Mouse (Mus musculus) gastrocnemius, postnatal 14 days (tissue): ENCODE results near the gene Lasp1. TPM values are rescaled to one million over a fixed set of nuclear protein-coding genes. Genes with fewer than 3 reads are reported as not detected.

ENCODE experiments used
- DNase-seq: peaks from one replicate; pipeline ENCODE4 v3.0.0; 2021; ENCODE audit warnings: mixed read lengths
- intact Hi-C: fragments of 180-260 bp; cut with DNase I; formaldehyde crosslinking; loops from one replicate; pipeline ENCODE4 v1.15.1; 2025; ENCODE audit warnings: low total_unique reads
- total RNA-seq, 2 experiments: library from RNA; stranded (reverse); gene quantifications; 2 replicates each; pipeline ENCODE4 v1.2.3; 2021

The Lasp1 gene
- total RNA-seq, 2 experiments from 2014 or later = 29.9 to 39.5 TPM

DNA sequence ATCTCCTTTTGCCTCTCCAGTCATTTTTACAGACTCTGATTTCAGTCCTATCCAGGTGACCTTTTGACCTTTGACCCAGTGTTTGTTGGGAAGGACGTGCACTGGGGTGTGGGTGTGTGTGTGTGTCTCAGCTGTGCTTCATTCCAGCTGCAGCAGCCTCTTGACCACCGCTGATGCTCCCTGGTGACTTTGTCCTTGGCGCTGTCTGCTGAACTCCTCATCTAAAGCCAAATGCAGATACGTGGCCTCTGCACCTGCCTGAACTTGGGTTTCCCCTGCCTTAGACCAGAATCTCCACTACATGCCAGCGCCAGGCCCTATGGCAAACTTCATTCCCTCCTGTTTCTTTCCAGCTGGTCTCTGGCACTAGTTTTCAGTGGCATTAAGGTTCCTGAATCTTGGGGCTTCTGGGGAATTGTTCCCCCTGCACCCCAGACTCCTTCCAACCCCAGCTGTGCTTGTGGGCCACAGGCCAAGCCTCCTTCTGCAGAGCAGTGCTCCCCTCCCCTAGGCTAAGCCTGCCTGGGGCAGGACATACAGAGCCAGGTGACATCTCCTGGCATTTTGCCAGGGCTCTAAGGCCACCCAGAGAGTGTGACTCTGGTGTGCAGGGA lies 9.9 kb downstream of the Lasp1 start:
- DNase-seq = peak; percentile 61
- intact Hi-C loops = no loop called here

GRCm38 (mm10) chr11:97809235-97810121 lies 10.7 kb downstream of the Lasp1 start:
- intact Hi-C loops = no loop called here
- DNase-seq = no peak

- no peak for DNase-seq
- intact Hi-C loops = no loop called here
These were observed 11.6 kb downstream of the Lasp1 start for GRCm38 (mm10) chr11:97810356-97810755.

DNA sequence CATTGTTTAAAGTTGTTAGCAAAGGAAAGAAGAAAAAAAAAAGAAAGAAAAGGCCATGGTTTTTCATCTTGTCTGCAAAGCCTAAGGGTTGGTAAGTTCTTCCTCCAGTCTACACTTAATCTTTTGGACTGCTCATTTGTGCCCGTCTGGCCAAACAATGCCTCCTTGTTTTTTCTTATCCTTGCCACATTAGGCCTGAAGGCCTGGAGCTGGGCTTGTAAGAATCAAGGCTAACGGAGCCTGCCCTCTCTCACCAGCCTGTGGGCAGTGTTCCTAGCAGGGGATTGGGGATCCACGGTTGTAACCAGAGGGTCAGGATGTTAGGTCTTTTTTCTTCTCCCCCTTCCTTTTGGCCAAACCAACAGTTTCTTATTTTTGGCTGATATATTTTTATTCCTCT lies 12.2 kb downstream of the Lasp1 start:
- intact Hi-C loops = no loop called here
- DNase-seq = no peak

DNA sequence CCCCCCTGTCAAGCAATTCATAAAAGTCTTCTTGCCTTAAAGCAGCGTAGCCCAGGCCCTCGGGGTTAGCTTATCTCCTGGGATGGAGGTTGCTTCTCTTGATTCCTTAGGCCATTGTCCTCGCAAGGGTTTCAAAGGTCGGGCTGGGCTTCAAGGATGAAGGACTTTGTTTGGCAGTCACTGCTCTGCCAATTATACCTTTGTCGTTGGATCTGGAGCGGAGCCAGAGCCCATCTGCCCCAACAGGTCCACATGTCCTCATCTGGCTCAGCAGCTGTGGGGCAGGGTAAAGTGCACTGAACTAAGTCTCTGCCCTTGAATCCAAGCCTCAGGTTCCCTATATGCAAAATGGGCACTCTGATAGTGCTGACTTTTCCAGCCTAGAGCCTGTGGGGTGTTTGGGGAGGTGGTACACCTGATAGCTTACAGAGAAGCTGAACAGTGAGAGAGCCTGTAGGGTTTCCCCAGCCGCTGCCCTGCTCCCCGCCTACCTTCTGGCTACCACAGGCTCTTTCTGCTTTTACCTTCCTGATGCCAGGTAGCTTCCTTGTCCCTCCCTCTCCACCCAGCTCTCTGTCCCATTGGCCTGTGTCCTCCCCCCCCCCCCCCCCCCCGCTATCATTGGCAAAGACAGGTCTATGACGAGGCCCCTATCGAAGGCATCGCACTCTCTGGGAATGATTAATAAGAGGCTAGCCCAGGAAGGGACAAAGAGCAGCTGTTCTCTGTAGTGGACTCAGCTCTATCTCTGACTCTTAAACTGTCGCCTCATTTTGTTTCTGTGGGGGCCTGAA lies 13.0 kb downstream of the Lasp1 start:
- DNase-seq = no peak

GRCm38 (mm10) chr11:97812491-97812921 lies 13.7 kb downstream of the Lasp1 start:
- DNase-seq = no peak
- intact Hi-C loops = no loop called here

More for the DNA sequence above, 13.0 kb downstream of the Lasp1 start:
- intact Hi-C loops = no loop called here

DNA sequence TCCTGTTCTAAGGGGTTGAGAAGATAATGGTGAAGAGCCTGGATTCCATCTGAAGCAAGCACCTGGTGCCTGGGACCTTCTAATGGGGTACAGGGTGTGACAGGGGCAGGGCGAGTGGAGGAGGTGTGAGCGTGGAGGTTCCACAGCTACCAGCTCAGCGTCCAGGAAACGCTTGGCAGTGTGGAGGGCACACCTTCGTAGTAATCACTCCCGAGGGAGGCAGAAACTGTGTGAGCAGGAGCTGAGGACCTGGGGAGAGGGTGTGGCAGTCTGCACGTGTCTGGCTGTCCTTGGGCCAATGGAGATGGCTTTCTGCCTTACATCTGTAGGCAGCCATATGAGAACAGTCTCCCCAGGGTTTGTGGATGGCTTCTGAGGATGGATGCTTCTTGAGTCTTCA lies 14.3 kb downstream of the Lasp1 start:
- no peak for DNase-seq
- intact Hi-C loops = no loop called here

- intact Hi-C loops = no loop called here
- DNase-seq = no peak
These were observed 15.1 kb downstream of the Lasp1 start for GRCm38 (mm10) chr11:97813746-97814515.

DNA sequence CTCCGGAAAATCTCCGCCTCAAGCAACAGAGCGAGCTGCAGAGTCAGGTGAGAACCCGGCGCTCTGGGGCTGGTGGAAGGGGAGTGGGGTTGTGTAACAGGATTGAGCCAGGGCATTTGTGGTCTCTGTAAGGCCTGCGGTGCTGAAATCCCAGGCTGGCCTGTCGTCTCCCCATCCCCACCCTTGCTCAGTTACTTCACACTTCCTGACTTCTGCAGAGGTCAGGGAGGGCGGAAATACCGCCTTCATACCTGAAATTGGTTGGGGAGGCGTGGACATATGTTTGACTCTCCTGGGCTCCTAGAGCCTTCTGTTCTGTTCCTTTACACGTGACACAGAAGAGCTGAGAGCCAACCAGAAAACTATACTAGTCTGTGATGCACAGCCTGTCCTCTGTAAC lies 16.9 kb downstream of the Lasp1 start:
- DNase-seq = no peak
- intact Hi-C loops = no loop called here

DNA sequence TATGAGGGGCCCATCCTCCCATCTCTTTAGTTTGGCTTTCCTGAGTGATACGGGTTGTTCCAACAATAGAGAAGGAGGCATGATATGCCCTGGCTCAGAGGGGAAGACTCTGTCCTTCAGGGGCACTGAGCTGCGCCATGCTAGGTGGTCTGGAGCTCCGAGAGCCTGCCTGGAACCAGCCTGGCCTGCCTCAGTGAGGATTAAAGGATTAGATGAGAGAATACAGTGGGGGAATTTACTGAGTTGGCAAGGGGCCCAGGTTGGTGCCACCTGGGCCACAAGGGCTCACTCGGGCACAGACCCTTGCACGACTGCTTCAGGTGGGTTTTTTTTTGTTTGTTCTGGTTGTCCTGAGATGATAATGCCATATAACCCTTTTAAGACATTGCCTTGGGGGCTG lies 17.4 kb downstream of the Lasp1 start:
- intact Hi-C loops = no loop called here
- DNase-seq = no peak

- no peak for DNase-seq
- intact Hi-C loops = no loop called here
These were observed 18.1 kb downstream of the Lasp1 start for GRCm38 (mm10) chr11:97816916-97817315.

- intact Hi-C loops = no loop called here
- DNase-seq = no peak
These were observed 18.6 kb downstream of the Lasp1 start for GRCm38 (mm10) chr11:97817379-97817778.

DNA sequence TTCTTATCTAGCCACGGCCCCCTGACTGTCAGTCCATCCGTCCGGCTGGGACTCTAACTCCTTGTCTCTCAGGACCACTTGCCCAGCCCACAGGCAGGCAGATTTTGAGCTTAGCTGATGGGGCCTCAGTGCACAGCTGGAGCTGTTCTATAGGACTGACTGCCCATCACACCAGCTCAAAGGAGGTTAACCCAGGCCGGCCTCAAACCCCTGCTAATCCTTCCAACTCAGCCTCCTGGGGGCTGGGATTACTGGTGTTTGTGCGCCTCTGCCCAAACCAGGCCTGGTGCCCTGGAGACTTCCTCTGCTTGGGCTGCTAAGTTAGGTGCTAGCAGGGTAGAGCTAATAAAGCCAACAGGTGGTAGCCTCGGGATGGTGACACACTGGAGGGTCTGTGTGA lies 19.2 kb downstream of the Lasp1 start:
- DNase-seq = no peak
- intact Hi-C loops = no loop called here

DNA sequence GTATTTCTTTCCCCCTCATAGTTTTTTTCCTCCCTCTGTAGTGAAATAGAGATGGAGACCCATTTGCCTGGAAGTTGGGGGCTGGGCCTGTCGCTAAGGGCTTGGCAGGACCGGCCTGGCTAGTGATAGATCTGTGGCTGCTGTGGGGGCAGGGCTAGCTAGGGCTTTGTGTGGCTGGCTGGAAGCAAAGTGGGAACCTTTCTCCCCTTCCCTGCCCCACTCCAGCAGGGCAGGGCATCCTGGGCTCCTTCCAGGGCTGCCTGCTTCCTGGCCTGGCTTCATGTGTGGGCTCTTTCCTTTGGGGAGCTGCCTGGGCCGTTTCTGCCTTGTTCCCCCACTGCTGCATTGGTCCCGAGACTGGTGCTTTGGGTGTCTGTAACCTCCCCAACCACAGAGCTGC lies 19.8 kb downstream of the Lasp1 start:
- DNase-seq = peak; percentile 56
- intact Hi-C loops = no loop called here

- no peak for DNase-seq
- intact Hi-C loops = no loop called here
These were observed 20.3 kb downstream of the Lasp1 start for GRCm38 (mm10) chr11:97819102-97819501.

GRCm38 (mm10) chr11:97819923-97820322 lies 21.1 kb downstream of the Lasp1 start:
- no peak for DNase-seq
- intact Hi-C loops = no loop called here

DNA sequence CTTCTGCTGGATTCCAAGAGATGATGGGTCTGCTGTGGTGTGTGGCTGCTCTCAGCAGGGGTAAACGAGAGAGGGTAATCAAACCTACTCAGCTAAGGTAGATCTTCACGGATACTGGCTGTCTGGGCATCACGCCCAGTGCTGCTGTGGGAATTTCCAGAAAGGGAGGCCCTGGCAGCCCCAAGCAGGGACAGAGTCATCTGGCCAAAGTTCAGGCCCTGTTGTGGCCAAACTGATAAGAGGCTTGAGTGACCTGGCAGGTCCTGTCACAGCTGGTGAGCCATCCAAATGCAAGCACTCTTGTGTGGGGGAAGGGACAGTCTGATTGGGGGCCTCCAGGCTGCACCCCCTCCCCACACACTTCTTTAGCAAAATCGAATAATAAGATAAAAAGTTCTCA lies 22.0 kb downstream of the Lasp1 start:
- peak; percentile 82 for DNase-seq
- intact Hi-C loops = no loop called here

- intact Hi-C loops = no loop called here
- no peak for DNase-seq
These were observed 22.7 kb downstream of the Lasp1 start for GRCm38 (mm10) chr11:97821401-97822064.
